Mouse (Mus musculus) stomach, postnatal 0 days (tissue): ENCODE data around the gene Slx4. TPM values are rescaled to one million over a fixed set of nuclear protein-coding genes. Genes with fewer than 3 reads are reported as not detected.
A peak's percentile ranks its signal among the peaks of the same experiment; 100 is the strongest.
"Not testable (repeated sequence)": the region's sequence is repeated elsewhere in the genome, so short reads cannot be mapped to it uniquely, and the experiment has no call there.

ENCODE experiments used
- ATAC-seq: fragments of 200-750 bp; cut with Nextera tagmentation; 2 replicates; pipeline ENCODE4 v1.8.0; 2017; ENCODE audit not compliant: low FRiP score, low TSS enrichment
- DNase-seq: peaks from one replicate; pipeline ENCODE4 v3.0.0-alpha.2; 2016; ENCODE audit warnings: low spot score
- H3K27ac ChIP-seq: fragments of 300-500 bp; sonication (generic); replicated peaks from 2 replicates; pipeline ENCODE4 v1.5.1; 2014; ENCODE audit warnings: mild to moderate bottlenecking, control low read depth
- H3K27me3 ChIP-seq: fragments of 300-500 bp; sonication (generic); 2 replicates; pipeline ENCODE4 v1.6.1; 2014; ENCODE audit warnings: low read length; ENCODE audit not compliant: control insufficient read depth, insufficient read depth
- H3K36me3 ChIP-seq: fragments of 300-500 bp; sonication (generic); 2 replicates; pipeline ENCODE4 v1.6.1; 2014; ENCODE audit warnings: low read length, mixed read lengths; ENCODE audit not compliant: control insufficient read depth, insufficient read depth
- H3K4me1 ChIP-seq: fragments of 300-500 bp; sonication (generic); replicated peaks from 2 replicates; pipeline ENCODE4 v1.6.1; 2014; ENCODE audit warnings: antibody characterized with exemption; ENCODE audit not compliant: control insufficient read depth, insufficient read depth
- H3K4me2 ChIP-seq: fragments of 300-500 bp; sonication (generic); replicated peaks from 2 replicates; pipeline ENCODE4 v1.6.1; 2014; ENCODE audit warnings: low read depth, mild to moderate bottlenecking, control low read depth, moderate library complexity
- H3K4me3 ChIP-seq: fragments of 300-500 bp; sonication (generic); 2 replicates; pipeline ENCODE4 v1.5.1; 2014; ENCODE audit warnings: low read depth, low read length, control low read depth
- H3K9ac ChIP-seq: fragments of 300-500 bp; sonication (generic); 2 replicates; pipeline ENCODE4 v1.6.1; 2014; ENCODE audit warnings: mild to moderate bottlenecking, low read length, control low read depth, mixed read lengths
- H3K9me3 ChIP-seq: fragments of 300-500 bp; sonication (generic); 2 replicates; pipeline ENCODE4 v1.6.1; 2016; ENCODE audit warnings: low read length; ENCODE audit not compliant: control insufficient read depth
- CTCF ChIP-seq: IDR thresholded peaks from 2 replicates; pipeline ENCODE4 v1.5.1; 2016; ENCODE audit warnings: antibody characterized with exemption, low read depth, mild to moderate bottlenecking, moderate library complexity
- EP300 ChIP-seq: optimal IDR thresholded peaks from 2 replicates; pipeline ENCODE3; 2016; ENCODE audit warnings: antibody characterized with exemption
- WGBS: fragments of 180-500 bp; shearing (Covaris S2); extraction: QIAGEN DNeasy Blood & Tissue Kit; methylation state at CpG from one replicate; pipeline ENCODE4 v1.1.7; 2014; 5-methylcytosine and 5-hydroxymethylcytosine counted together
- polyA plus RNA-seq: library from polyadenylated mRNA; unstranded; fragments of >200 nt; fragmentation: Nextera tagmentation; extraction: Ambion mirVana; gene quantifications from 2 replicates; pipeline ENCODE4 v1.2.1, GENCODE M21; 2015

The Slx4 gene
- polyA plus RNA-seq, 1 experiment from 2014 or later, result 3.3 TPM

- DNase-seq, result no peak
- Histone ChIP-seq H3K9ac (no peak overlapping the region), H3K27ac (no peak overlapping the region), H3K27me3 (no peaks in the 10 kb centered on the region), H3K36me3 (peaks cover 32% of the 10 kb centered on the region), H3K9me3 (no peaks in the 10 kb centered on the region), H3K4me3 (no peak overlapping the region), H3K4me1 (no peaks in the 10 kb centered on the region), H3K4me2 (no peak overlapping the region)
- no peak for ATAC-seq
- 77% methylated on average over 7 of the region's 7 CpGs for WGBS
- TF ChIP-seq EP300 (no peak), CTCF (no peak)
These were observed 20.3 kb downstream of the Slx4 start for GRCm38 (mm10) chr16:3983146-3983700.

DNA sequence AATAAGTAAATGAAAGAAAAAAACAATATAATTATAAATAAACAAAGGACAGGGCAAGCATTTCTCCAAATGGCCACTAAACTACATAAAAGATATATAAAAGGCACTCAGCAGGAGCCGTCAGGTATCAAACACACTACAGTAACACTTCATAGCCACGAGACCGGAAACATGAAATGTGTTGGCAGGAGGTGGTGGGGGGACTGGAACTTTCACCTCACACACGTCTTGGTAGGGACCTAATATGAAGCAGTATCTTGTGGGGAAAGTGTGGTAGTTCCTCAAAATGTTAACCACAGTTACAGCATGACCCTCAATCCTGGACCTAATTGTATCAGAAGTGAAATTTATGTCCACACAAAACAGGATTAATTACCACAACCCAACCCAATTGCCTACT, 21.4 kb downstream of the Slx4 start:
- Histone ChIP-seq H3K9ac (no peak overlapping the region), H3K4me3 (no peak overlapping the region), H3K9me3 (no peaks in the 10 kb centered on the region), H3K27me3 (no peaks in the 10 kb centered on the region), H3K4me1 (no peaks in the 10 kb centered on the region), H3K36me3 (peaks cover 31% of the 10 kb centered on the region), H3K4me2 (no peak overlapping the region), H3K27ac (no peak overlapping the region)
- DNase-seq (no peak), ATAC-seq (no peak)
- 88% methylated on average over 4 of the region's 4 CpGs for WGBS
- no peak for TF ChIP-seq CTCF
- no peak for TF ChIP-seq EP300

DNA sequence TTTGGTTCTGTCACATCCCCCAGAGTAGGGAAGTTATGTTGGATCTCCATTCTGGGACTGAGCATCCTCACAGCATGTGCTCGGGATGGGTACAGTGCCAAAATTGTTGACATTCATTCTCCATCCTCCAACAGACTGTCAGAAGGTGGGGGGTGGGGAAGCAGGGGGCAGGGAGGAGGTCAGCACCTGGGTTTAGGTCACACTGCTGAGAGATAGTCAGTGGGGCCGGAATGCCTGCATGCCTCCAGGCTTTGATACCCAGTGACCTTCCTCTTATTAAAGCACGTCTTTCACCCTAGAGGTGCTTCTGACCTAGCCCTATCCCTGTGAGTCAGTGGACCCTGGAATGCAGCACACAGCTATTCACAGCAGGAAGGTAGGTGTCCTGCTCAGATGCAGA, 26.9 kb downstream of the Slx4 start:
- TF ChIP-seq EP300 (no peak), CTCF (no peak)
- H3K4me3 ChIP-seq, result no peak overlapping the region
- H3K9me3 ChIP-seq, result no peaks in the 10 kb centered on the region
- no peak for DNase-seq
- no peak overlapping the region for H3K9ac ChIP-seq
- WGBS, result 37% methylated on average over 3 of the region's 3 CpGs
- H3K4me1 ChIP-seq, result no peaks in the 10 kb centered on the region
- H3K27me3 ChIP-seq, result no peaks in the 10 kb centered on the region
- no peak overlapping the region for H3K4me2 ChIP-seq
- peaks cover 10% of the 10 kb centered on the region; the same call in 1 of the 2 replicates for H3K36me3 ChIP-seq
- H3K27ac ChIP-seq, result no peak overlapping the region
- ATAC-seq, result no peak

GRCm38 (mm10) chr16:3976251-3976671, 27.3 kb downstream of the Slx4 start, which contains the start of gene Nlrc3:
Gene Nlrc3, minus strand, starts transcription at chr16:3976632.
- H3K9me3 ChIP-seq, result no peaks in the 10 kb centered on the region
- no peak for DNase-seq
- 69% methylated on average over 4 of the region's 4 CpGs for WGBS
- no peak within 1 kb of the TSS for H3K9ac ChIP-seq
- no peak within 1 kb of the TSS for H3K4me3 ChIP-seq
- no peaks in the 10 kb centered on the region for H3K27me3 ChIP-seq
- ATAC-seq, result no peak
- no peak for TF ChIP-seq EP300
- TF ChIP-seq CTCF, result no peak
- H3K27ac ChIP-seq, result no peak within 1 kb of the TSS
- H3K36me3 ChIP-seq, result peaks cover 9% of the 10 kb centered on the region; the same call in 1 of the 2 replicates
- H3K4me2 ChIP-seq, result no peak within 1 kb of the TSS
- no peaks in the 10 kb centered on the region for H3K4me1 ChIP-seq

DNA sequence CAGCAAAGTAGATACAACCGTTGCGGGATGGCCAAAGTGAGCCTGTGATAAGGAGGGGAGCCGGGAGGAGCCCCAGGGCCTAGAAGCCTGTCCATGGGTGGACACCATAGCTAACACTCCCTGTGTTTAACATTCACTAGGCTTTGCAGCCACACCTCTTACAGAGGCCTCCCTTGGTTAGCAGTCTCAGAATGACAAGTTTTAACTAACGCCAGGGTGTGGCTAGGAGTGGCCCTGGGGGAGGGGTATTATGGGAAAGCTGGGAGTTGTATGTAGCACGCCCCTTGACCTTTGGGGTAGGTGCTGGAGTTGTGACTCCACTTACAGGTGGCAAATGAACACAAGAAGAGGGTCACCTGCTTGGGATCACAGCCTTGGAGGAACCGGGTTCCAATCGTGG, 27.9 kb downstream of the Slx4 start:
- Histone ChIP-seq H3K4me2 (no peak overlapping the region), H3K9me3 (no peaks in the 10 kb centered on the region), H3K27ac (no peak overlapping the region), H3K4me3 (no peak overlapping the region), H3K36me3 (0 out of 2 replicates have a peak, but pooled peaks cover 4% of the 10 kb centered on the region), H3K27me3 (no peaks in the 10 kb centered on the region), H3K4me1 (no peaks in the 10 kb centered on the region), H3K9ac (no peak overlapping the region)
- TF ChIP-seq CTCF (no peak), EP300 (no peak)
- ATAC-seq (peak; percentile 69), DNase-seq (no peak)
- WGBS, result 62% methylated on average over 7 of the region's 7 CpGs

GRCm38 (mm10) chr16:3974456-3974855, 29.1 kb downstream of the Slx4 start:
- not testable (repeated sequence) for H3K4me1 ChIP-seq, H3K9ac ChIP-seq, H3K4me3 ChIP-seq, ATAC-seq, H3K4me2 ChIP-seq, H3K27ac ChIP-seq, H3K36me3 ChIP-seq, H3K9me3 ChIP-seq, DNase-seq, H3K27me3 ChIP-seq
- WGBS, result 88% methylated on average over 19 of the region's 19 CpGs
